Mouse (Mus musculus): ENCODE results near the gene Tmcc1. TPM values are rescaled to one million over a fixed set of nuclear protein-coding genes. Genes with fewer than 3 reads are reported as not detected.

Tmcc1 gene
- polyA plus RNA-seq, 1 experiment from 2014 or later = 26.2 TPM

- Histone ChIP-seq H3K27me3 (ENCODE audit: control insufficient read depth, insufficient read depth, low read length) (no peaks in the 10 kb centered on the region), H3K4me3 (replicated peaks; ENCODE audit: low read depth, low read length) (no peak overlapping the region), H3K4me1 (ENCODE audit: control insufficient read depth, insufficient read depth, low read length) (no peaks in the 10 kb centered on the region), H3K4me2 (ENCODE audit: low read length) (no peak overlapping the region), H3K36me3 (ENCODE audit: control insufficient read depth, insufficient read depth, low read length) (no peaks in the 10 kb centered on the region), H3K9ac (replicated peaks; ENCODE audit: low read length) (no peak overlapping the region), H3K27ac (replicated peaks; ENCODE audit: low read depth, low read length) (no peak overlapping the region), H3K9me3 (ENCODE audit: control insufficient read depth, low read length) (no peaks in the 10 kb centered on the region)
- WGBS = 55% methylated on average over 9 of the region's 9 CpGs
- no peak for ATAC-seq (ENCODE audit: low FRiP score, low TSS enrichment)
- no peak for DNase-seq
Observed at GRCm38 (mm10) chr6:116006731-116007130, 186.6 kb downstream of the Tmcc1 start.

GRCm38 (mm10) chr6:116005959-116006288, 187.4 kb downstream of the Tmcc1 start:
- WGBS = 81% methylated on average over 4 of the region's 4 CpGs
- no peaks in the 10 kb centered on the region for H3K4me1 ChIP-seq (ENCODE audit: control insufficient read depth, insufficient read depth, low read length)
- no peaks in the 10 kb centered on the region for H3K27me3 ChIP-seq (ENCODE audit: control insufficient read depth, insufficient read depth, low read length)
- no peak for ATAC-seq (ENCODE audit: low FRiP score, low TSS enrichment)
- H3K4me2 ChIP-seq (ENCODE audit: low read length) = no peak overlapping the region
- H3K27ac ChIP-seq (replicated peaks; ENCODE audit: low read depth, low read length) = no peak overlapping the region
- H3K9ac ChIP-seq (replicated peaks; ENCODE audit: low read length) = no peak overlapping the region
- DNase-seq = no peak
- no peaks in the 10 kb centered on the region for H3K9me3 ChIP-seq (ENCODE audit: control insufficient read depth, low read length)
- H3K36me3 ChIP-seq (ENCODE audit: control insufficient read depth, insufficient read depth, low read length) = no peaks in the 10 kb centered on the region
- H3K4me3 ChIP-seq (replicated peaks; ENCODE audit: low read depth, low read length) = no peak overlapping the region

- no peak overlapping the region for H3K4me3 ChIP-seq (replicated peaks; ENCODE audit: low read depth, low read length)
- WGBS = 75% methylated on average over 17 of the region's 17 CpGs
- DNase-seq (no peak), ATAC-seq (ENCODE audit: low FRiP score, low TSS enrichment) (no peak)
- no peak overlapping the region for H3K9ac ChIP-seq (replicated peaks; ENCODE audit: low read length)
- no peaks in the 10 kb centered on the region for H3K36me3 ChIP-seq (ENCODE audit: control insufficient read depth, insufficient read depth, low read length)
- H3K27ac ChIP-seq (replicated peaks; ENCODE audit: low read depth, low read length) = no peak overlapping the region
- no peaks in the 10 kb centered on the region for H3K9me3 ChIP-seq (ENCODE audit: control insufficient read depth, low read length)
- H3K4me1 ChIP-seq (ENCODE audit: control insufficient read depth, insufficient read depth, low read length) = no peaks in the 10 kb centered on the region
- no peak overlapping the region for H3K4me2 ChIP-seq (ENCODE audit: low read length)
- no peaks in the 10 kb centered on the region for H3K27me3 ChIP-seq (ENCODE audit: control insufficient read depth, insufficient read depth, low read length)
Observed at GRCm38 (mm10) chr6:116005275-116005958, 187.9 kb downstream of the Tmcc1 start.

GRCm38 (mm10) chr6:116004716-116005115, 188.6 kb downstream of the Tmcc1 start:
- Histone ChIP-seq H3K9ac (replicated peaks; ENCODE audit: low read length) (no peak overlapping the region), H3K9me3 (ENCODE audit: control insufficient read depth, low read length) (no peaks in the 10 kb centered on the region), H3K27ac (replicated peaks; ENCODE audit: low read depth, low read length) (no peak overlapping the region), H3K36me3 (ENCODE audit: control insufficient read depth, insufficient read depth, low read length) (no peaks in the 10 kb centered on the region), H3K27me3 (ENCODE audit: control insufficient read depth, insufficient read depth, low read length) (no peaks in the 10 kb centered on the region), H3K4me3 (replicated peaks; ENCODE audit: low read depth, low read length) (no peak overlapping the region), H3K4me1 (ENCODE audit: control insufficient read depth, insufficient read depth, low read length) (no peaks in the 10 kb centered on the region), H3K4me2 (ENCODE audit: low read length) (no peak overlapping the region)
- ATAC-seq (ENCODE audit: low FRiP score, low TSS enrichment) (no peak), DNase-seq (no peak)
- WGBS = 89% methylated on average over 6 of the region's 6 CpGs

GRCm38 (mm10) chr6:116004069-116004468, 189.2 kb downstream of the Tmcc1 start:
- WGBS = 67% methylated on average over 7 of the region's 7 CpGs
- Histone ChIP-seq H3K27ac (replicated peaks; ENCODE audit: low read depth, low read length) (no peak overlapping the region), H3K4me1 (ENCODE audit: control insufficient read depth, insufficient read depth, low read length) (no peaks in the 10 kb centered on the region), H3K36me3 (ENCODE audit: control insufficient read depth, insufficient read depth, low read length) (no peaks in the 10 kb centered on the region), H3K9me3 (ENCODE audit: control insufficient read depth, low read length) (no peaks in the 10 kb centered on the region), H3K9ac (replicated peaks; ENCODE audit: low read length) (no peak overlapping the region), H3K4me2 (ENCODE audit: low read length) (no peak overlapping the region), H3K4me3 (replicated peaks; ENCODE audit: low read depth, low read length) (no peak overlapping the region), H3K27me3 (ENCODE audit: control insufficient read depth, insufficient read depth, low read length) (no peaks in the 10 kb centered on the region)
- no peak for DNase-seq
- no peak for ATAC-seq (ENCODE audit: low FRiP score, low TSS enrichment)

- Histone ChIP-seq H3K4me2 (ENCODE audit: low read length) (no peak overlapping the region), H3K9ac (replicated peaks; ENCODE audit: low read length) (no peak overlapping the region), H3K36me3 (ENCODE audit: control insufficient read depth, insufficient read depth, low read length) (no peaks in the 10 kb centered on the region), H3K4me3 (replicated peaks; ENCODE audit: low read depth, low read length) (no peak overlapping the region), H3K4me1 (ENCODE audit: control insufficient read depth, insufficient read depth, low read length) (no peaks in the 10 kb centered on the region), H3K27me3 (ENCODE audit: control insufficient read depth, insufficient read depth, low read length) (no peaks in the 10 kb centered on the region), H3K9me3 (ENCODE audit: control insufficient read depth, low read length) (no peaks in the 10 kb centered on the region), H3K27ac (replicated peaks; ENCODE audit: low read depth, low read length) (no peak overlapping the region)
- ATAC-seq (ENCODE audit: low FRiP score, low TSS enrichment) = no peak
- 75% methylated on average over 5 of the region's 5 CpGs for WGBS
- DNase-seq = no peak
Observed at GRCm38 (mm10) chr6:116003516-116003915, 189.8 kb downstream of the Tmcc1 start.

GRCm38 (mm10) chr6:116002311-116003104, 190.8 kb downstream of the Tmcc1 start:
- Histone ChIP-seq H3K27me3 (ENCODE audit: control insufficient read depth, insufficient read depth, low read length) (no peaks in the 10 kb centered on the region), H3K36me3 (ENCODE audit: control insufficient read depth, insufficient read depth, low read length) (no peaks in the 10 kb centered on the region), H3K4me3 (replicated peaks; ENCODE audit: low read depth, low read length) (no peak overlapping the region), H3K27ac (replicated peaks; ENCODE audit: low read depth, low read length) (no peak overlapping the region), H3K9ac (replicated peaks; ENCODE audit: low read length) (no peak overlapping the region), H3K9me3 (ENCODE audit: control insufficient read depth, low read length) (no peaks in the 10 kb centered on the region), H3K4me1 (ENCODE audit: control insufficient read depth, insufficient read depth, low read length) (no peaks in the 10 kb centered on the region), H3K4me2 (ENCODE audit: low read length) (no peak overlapping the region)
- no peak for ATAC-seq (ENCODE audit: low FRiP score, low TSS enrichment)
- DNase-seq = no peak
- 69% methylated on average over 12 of the region's 12 CpGs for WGBS

GRCm38 (mm10) chr6:116000851-116001250, 192.4 kb downstream of the Tmcc1 start:
- H3K4me3 ChIP-seq (replicated peaks; ENCODE audit: low read depth, low read length) = no peak overlapping the region
- H3K4me1 ChIP-seq (ENCODE audit: control insufficient read depth, insufficient read depth, low read length) = no peaks in the 10 kb centered on the region
- no peak overlapping the region for H3K4me2 ChIP-seq (ENCODE audit: low read length)
- no peak overlapping the region for H3K27ac ChIP-seq (replicated peaks; ENCODE audit: low read depth, low read length)
- no peak for DNase-seq
- no peaks in the 10 kb centered on the region for H3K36me3 ChIP-seq (ENCODE audit: control insufficient read depth, insufficient read depth, low read length)
- H3K9ac ChIP-seq (replicated peaks; ENCODE audit: low read length) = no peak overlapping the region
- no peak for ATAC-seq (ENCODE audit: low FRiP score, low TSS enrichment)
- H3K27me3 ChIP-seq (ENCODE audit: control insufficient read depth, insufficient read depth, low read length) = peaks cover 4% of the 10 kb centered on the region; the same call in 1 of the 2 replicates
- 91% methylated on average over 5 of the region's 5 CpGs for WGBS
- H3K9me3 ChIP-seq (ENCODE audit: control insufficient read depth, low read length) = no peaks in the 10 kb centered on the region

GRCm38 (mm10) chr6:115999227-115999626, 194.1 kb downstream of the Tmcc1 start:
- H3K27ac ChIP-seq (replicated peaks; ENCODE audit: low read depth, low read length) = no peak overlapping the region
- WGBS = 80% methylated on average over 2 of the region's 2 CpGs
- ATAC-seq (ENCODE audit: low FRiP score, low TSS enrichment) = no peak
- H3K9ac ChIP-seq (replicated peaks; ENCODE audit: low read length) = no peak overlapping the region
- H3K4me1 ChIP-seq (ENCODE audit: control insufficient read depth, insufficient read depth, low read length) = peaks cover 3% of the 10 kb centered on the region; the same call in 1 of the 2 replicates
- H3K36me3 ChIP-seq (ENCODE audit: control insufficient read depth, insufficient read depth, low read length) = no peaks in the 10 kb centered on the region
- H3K4me2 ChIP-seq (ENCODE audit: low read length) = no peak overlapping the region
- H3K9me3 ChIP-seq (ENCODE audit: control insufficient read depth, low read length) = no peaks in the 10 kb centered on the region
- H3K4me3 ChIP-seq (replicated peaks; ENCODE audit: low read depth, low read length) = no peak overlapping the region
- peaks cover 12% of the 10 kb centered on the region for H3K27me3 ChIP-seq (ENCODE audit: control insufficient read depth, insufficient read depth, low read length)
- DNase-seq = no peak
